Mouse (Mus musculus) lung, postnatal 0 days (tissue): ENCODE measurements around the gene Mrvi1.

Experiments
- CTCF ChIP-seq: IDR thresholded peaks from 2 replicates; pipeline ENCODE4 v1.5.1; 2016; ENCODE audit warnings: antibody characterized with exemption, mild to moderate bottlenecking
- EP300 ChIP-seq: IDR thresholded peaks from 2 replicates; pipeline ENCODE4 v1.6.1; 2016; ENCODE audit warnings: antibody characterized with exemption, mild to moderate bottlenecking, control low read depth

- TF ChIP-seq EP300 (peak; percentile 83), CTCF (no peak)
Measured at GRCm38 (mm10) chr7:110862751-110863289, 119.4 kb downstream of the Mrvi1 start, which contains the start of gene Lyve1.
